Mouse (Mus musculus) right cerebral cortex, postnatal 4 days (tissue): ENCODE data around the gene Vasn.

Experiments used
- DNase-seq: peaks from one replicate; pipeline ENCODE4 v3.0.0-alpha.2; 2022

The Vasn gene

GRCm38 (mm10) chr16:4607818-4608531, 31.8 kb upstream of the Vasn start:
- peak; percentile 76 for DNase-seq

- DNase-seq = no peak
These were observed 31.1 kb upstream of the Vasn start for GRCm38 (mm10) chr16:4608532-4609059.

- DNase-seq = no peak
These were observed 28.5 kb upstream of the Vasn start for GRCm38 (mm10) chr16:4611193-4611592.

- no peak for DNase-seq
These were observed 28.1 kb upstream of the Vasn start for GRCm38 (mm10) chr16:4611676-4612075.

- DNase-seq = no peak
These were observed 26.0 kb upstream of the Vasn start for GRCm38 (mm10) chr16:4613736-4614135.

GRCm38 (mm10) chr16:4614639-4615038, 25.1 kb upstream of the Vasn start:
- no peak for DNase-seq

GRCm38 (mm10) chr16:4615297-4615696, 24.4 kb upstream of the Vasn start:
- DNase-seq = no peak

GRCm38 (mm10) chr16:4616829-4617228, 22.9 kb upstream of the Vasn start:
- no peak for DNase-seq

GRCm38 (mm10) chr16:4624074-4624473, 15.7 kb upstream of the Vasn start:
- DNase-seq = no peak

- DNase-seq = peak; percentile 88
These were observed 15.1 kb upstream of the Vasn start, which contains the start of gene Pam16 for GRCm38 (mm10) chr16:4624481-4625110. Gene Pam16, minus strand, starts transcription at chr16:4624988.

GRCm38 (mm10) chr16:4627105-4627504, 12.6 kb upstream of the Vasn start:
- no peak for DNase-seq

- no peak for DNase-seq
These were observed 10.8 kb upstream of the Vasn start for GRCm38 (mm10) chr16:4628898-4629419.

- DNase-seq = peak; percentile 75
These were observed 9.8 kb upstream of the Vasn start for GRCm38 (mm10) chr16:4629950-4630349.

GRCm38 (mm10) chr16:4632050-4632449, 7.7 kb upstream of the Vasn start:
- peak; percentile 42 for DNase-seq

- DNase-seq = no peak
These were observed 6.1 kb upstream of the Vasn start for GRCm38 (mm10) chr16:4633661-4634060.

GRCm38 (mm10) chr16:4634681-4635080, 5.1 kb upstream of the Vasn start:
- DNase-seq = no peak

GRCm38 (mm10) chr16:4635760-4636159, 4.0 kb upstream of the Vasn start:
- no peak for DNase-seq

- no peak for DNase-seq
These were observed 800 bp upstream of the Vasn start for GRCm38 (mm10) chr16:4638891-4639390.

GRCm38 (mm10) chr16:4640267-4641005, 695 bp downstream of the Vasn start:
- DNase-seq = no peak

GRCm38 (mm10) chr16:4641119-4641838, 1.5 kb downstream of the Vasn start:
- no peak for DNase-seq

GRCm38 (mm10) chr16:4642190-4642589, 2.4 kb downstream of the Vasn start:
- no peak for DNase-seq

- no peak for DNase-seq
These were observed 3.2 kb downstream of the Vasn start for GRCm38 (mm10) chr16:4642937-4643336.
